Mouse (Mus musculus) embryonic facial prominence, embryonic 11.5 days (tissue): ENCODE measurements around the gene Prrt4. TPM values are rescaled to one million over a fixed set of nuclear protein-coding genes. Genes with fewer than 3 reads are reported as not detected.
"Not testable (repeated sequence)": the region's sequence is repeated elsewhere in the genome, so short reads cannot be mapped to it uniquely, and the experiment has no call there.

Experiments
- ATAC-seq: fragments of 200-750 bp; cut with Nextera tagmentation; replicated peaks from 2 replicates; pipeline ENCODE4 v1.8.0; 2017; ENCODE audit warnings: low read depth; ENCODE audit not compliant: insufficient number of reproducible peaks, low FRiP score, low TSS enrichment
- DNase-seq: peaks from one replicate; pipeline ENCODE4 v3.0.0-alpha.2; 2015; ENCODE audit warnings: low spot score
- H3K27ac ChIP-seq: fragments of 300-500 bp; sonication (generic); replicated peaks from 2 replicates; pipeline ENCODE4 v1.5.1; 2014; ENCODE audit warnings: mild to moderate bottlenecking, low read depth, low read length, control low read depth
- H3K27me3 ChIP-seq: fragments of 300-500 bp; sonication (generic); 2 replicates; pipeline ENCODE4 v1.6.1; 2014; ENCODE audit warnings: mild to moderate bottlenecking, low read length, moderate library complexity, mixed read lengths; ENCODE audit not compliant: control insufficient read depth, insufficient read depth
- H3K36me3 ChIP-seq: fragments of 300-500 bp; sonication (generic); replicated peaks from 2 replicates; pipeline ENCODE4 v1.6.1; 2014; ENCODE audit warnings: low read depth, mild to moderate bottlenecking, low read length, moderate library complexity, mixed read lengths; ENCODE audit not compliant: control insufficient read depth, insufficient read depth
- H3K4me1 ChIP-seq: fragments of 300-500 bp; sonication (generic); 2 replicates; pipeline ENCODE4 v1.6.1; 2014; ENCODE audit warnings: low read length, mixed read lengths; ENCODE audit not compliant: control insufficient read depth, insufficient read depth
- H3K4me2 ChIP-seq: fragments of 300-500 bp; sonication (generic); 2 replicates; pipeline ENCODE4 v1.6.1; 2014; ENCODE audit warnings: low read depth, mild to moderate bottlenecking, control low read depth, low read length, moderate library complexity
- H3K4me3 ChIP-seq: fragments of 300-500 bp; sonication (generic); 2 replicates; pipeline ENCODE4 v1.5.1; 2014; ENCODE audit warnings: low read depth, low read length, control low read depth
- H3K9ac ChIP-seq: fragments of 300-500 bp; sonication (generic); replicated peaks from 2 replicates; pipeline ENCODE4 v1.6.1; 2014; ENCODE audit warnings: mild to moderate bottlenecking, control low read depth, low read length
- H3K9me3 ChIP-seq: fragments of 300-500 bp; sonication (generic); replicated peaks from 2 replicates; pipeline ENCODE4 v1.6.1; 2016; ENCODE audit warnings: mild to moderate bottlenecking, low read length, inconsistent platforms, mixed read lengths; ENCODE audit not compliant: control insufficient read depth
- WGBS: fragments of 180-500 bp; shearing (Covaris S2); extraction: QIAGEN DNeasy Blood & Tissue Kit; methylation state at CpG from one replicate; pipeline ENCODE4 v1.1.7; 2014; 5-methylcytosine and 5-hydroxymethylcytosine counted together
- polyA plus RNA-seq: library from polyadenylated mRNA; unstranded; fragments of >200 nt; fragmentation: Nextera tagmentation; extraction: Ambion mirVana; gene quantifications from 2 replicates; pipeline ENCODE4 v1.2.1, GENCODE M21; 2014

Prrt4 gene
- polyA plus RNA-seq, 1 experiment from 2014 or later = 1.3 TPM

- not testable (repeated sequence) for H3K27ac ChIP-seq, H3K4me3 ChIP-seq, DNase-seq, H3K9ac ChIP-seq, H3K9me3 ChIP-seq, H3K27me3 ChIP-seq, H3K4me1 ChIP-seq, H3K36me3 ChIP-seq, ATAC-seq, H3K4me2 ChIP-seq
- 100% methylated on average over 5 of the region's 5 CpGs for WGBS
These were observed 18.1 kb downstream of the Prrt4 start for GRCm38 (mm10) chr6:29161291-29161690.

GRCm38 (mm10) chr6:29160786-29161185 lies 18.6 kb downstream of the Prrt4 start:
- no peak for ATAC-seq

GRCm38 (mm10) chr6:29156326-29156725 lies 23.1 kb downstream of the Prrt4 start:
- Histone ChIP-seq H3K9ac (no peak overlapping the region), H3K4me2 (no peak overlapping the region), H3K36me3 (peaks cover 8% of the 10 kb centered on the region), H3K4me1 (no peaks in the 10 kb centered on the region), H3K27ac (no peak overlapping the region), H3K27me3 (no peaks in the 10 kb centered on the region), H3K9me3 (no peaks in the 10 kb centered on the region), H3K4me3 (no peak overlapping the region)
- 88% methylated on average over 5 of the region's 5 CpGs for WGBS
- ATAC-seq (no peak), DNase-seq (no peak)

More at GRCm38 (mm10) chr6:29160786-29161185, 18.6 kb downstream of the Prrt4 start:
- Histone ChIP-seq H3K36me3 (peaks cover 8% of the 10 kb centered on the region), H3K9me3 (no peaks in the 10 kb centered on the region), H3K27ac (no peak overlapping the region), H3K4me1 (no peaks in the 10 kb centered on the region), H3K4me3 (no peak overlapping the region), H3K27me3 (no peaks in the 10 kb centered on the region), H3K9ac (no peak overlapping the region), H3K4me2 (no peak overlapping the region)
- DNase-seq = no peak
- 77% methylated on average over 2 of the region's 2 CpGs for WGBS

- WGBS = 97% methylated on average over 1 of the region's 1 CpGs
- H3K4me3 ChIP-seq = no peak overlapping the region
- H3K9ac ChIP-seq = no peak overlapping the region
- no peaks in the 10 kb centered on the region; the same call in 1 of the 2 replicates for H3K36me3 ChIP-seq
- DNase-seq (no peak), ATAC-seq (no peak)
- no peaks in the 10 kb centered on the region for H3K9me3 ChIP-seq
- no peak overlapping the region for H3K4me2 ChIP-seq
- no peak overlapping the region for H3K27ac ChIP-seq
- no peaks in the 10 kb centered on the region for H3K4me1 ChIP-seq
- no peaks in the 10 kb centered on the region for H3K27me3 ChIP-seq
These were observed 29.4 kb downstream of the Prrt4 start for GRCm38 (mm10) chr6:29150001-29150400.

GRCm38 (mm10) chr6:29147407-29148010 lies 31.9 kb downstream of the Prrt4 start:
- no peaks in the 10 kb centered on the region for H3K9me3 ChIP-seq
- H3K4me2 ChIP-seq = no peak overlapping the region
- no peak overlapping the region for H3K27ac ChIP-seq
- H3K4me3 ChIP-seq = no peak overlapping the region
- ATAC-seq (no peak), DNase-seq (no peak)
- H3K9ac ChIP-seq = no peak overlapping the region
- WGBS = 87% methylated on average over 5 of the region's 5 CpGs
- no peaks in the 10 kb centered on the region for H3K4me1 ChIP-seq
- no peaks in the 10 kb centered on the region for H3K36me3 ChIP-seq
- no peaks in the 10 kb centered on the region for H3K27me3 ChIP-seq

GRCm38 (mm10) chr6:29146641-29147040 lies 32.7 kb downstream of the Prrt4 start:
- WGBS = 83% methylated on average over 7 of the region's 7 CpGs
- Histone ChIP-seq H3K27ac (no peak overlapping the region), H3K27me3 (no peaks in the 10 kb centered on the region), H3K4me3 (no peak overlapping the region), H3K36me3 (no peaks in the 10 kb centered on the region; the same call in 1 of the 2 replicates), H3K9ac (no peak overlapping the region), H3K4me1 (no peaks in the 10 kb centered on the region), H3K9me3 (no peaks in the 10 kb centered on the region), H3K4me2 (no peak overlapping the region)
- DNase-seq = no peak
- ATAC-seq = no peak

GRCm38 (mm10) chr6:29145456-29146307 lies 33.7 kb downstream of the Prrt4 start:
- DNase-seq = no peak
- H3K27ac ChIP-seq = no peak overlapping the region
- no peak overlapping the region for H3K9ac ChIP-seq
- H3K4me3 ChIP-seq = no peak overlapping the region
- no peaks in the 10 kb centered on the region; the same call in 1 of the 2 replicates for H3K36me3 ChIP-seq
- 85% methylated on average over 12 of the region's 12 CpGs for WGBS
- no peaks in the 10 kb centered on the region for H3K9me3 ChIP-seq
- H3K4me1 ChIP-seq = no peaks in the 10 kb centered on the region
- no peak for ATAC-seq
- H3K4me2 ChIP-seq = no peak overlapping the region
- no peaks in the 10 kb centered on the region for H3K27me3 ChIP-seq

- H3K27me3 ChIP-seq = no peaks in the 10 kb centered on the region
- no peaks in the 10 kb centered on the region for H3K4me1 ChIP-seq
- no peak overlapping the region for H3K9ac ChIP-seq
- ATAC-seq (no peak), DNase-seq (no peak)
- H3K36me3 ChIP-seq = no peaks in the 10 kb centered on the region; the same call in 1 of the 2 replicates
- H3K27ac ChIP-seq = no peak overlapping the region
- no peaks in the 10 kb centered on the region for H3K9me3 ChIP-seq
- H3K4me3 ChIP-seq = no peak overlapping the region
- WGBS = 89% methylated on average over 3 of the region's 3 CpGs
- H3K4me2 ChIP-seq = no peak overlapping the region
These were observed 34.4 kb downstream of the Prrt4 start for GRCm38 (mm10) chr6:29144971-29145370.
